Mouse (Mus musculus) olfactory bulb, adult 2 months (tissue): ENCODE data around the gene Prkcz.

Experiments
- CTCF ChIP-seq: fragments of 200-500 bp; IDR thresholded peaks from 2 replicates; pipeline ENCODE4 v1.5.1; 2012; ENCODE audit warnings: low read depth, mild to moderate bottlenecking, low read length, moderate library complexity; ENCODE audit not compliant: insufficient read depth
- POLR2A ChIP-seq: fragments of 200-500 bp; IDR thresholded peaks from 2 replicates; pipeline ENCODE4 v1.6.1; 2012; ENCODE audit warnings: mild to moderate bottlenecking, low read depth, low read length, moderate library complexity; ENCODE audit not compliant: insufficient read depth

- TF ChIP-seq CTCF (no peak), POLR2A (no peak)
Observed at GRCm38 (mm10) chr4:155221106-155221505, 140.1 kb downstream of the Prkcz start.
